Mouse (Mus musculus): ENCODE results near the gene C1qtnf12. TPM values are rescaled to one million over a fixed set of nuclear protein-coding genes. Genes with fewer than 3 reads are reported as not detected.

C1qtnf12 gene
- polyA plus RNA-seq (2014; fragmentation: Nextera tagmentation; extraction: Ambion mirVana) = 35.9 and 43.5 TPM in 2 replicates

- under 1% methylated on average over 39 of the region's 42 CpGs for WGBS
- H3K4me2 ChIP-seq = peak within 1 kb of the TSS; percentile 97
- H3K4me1 ChIP-seq (ENCODE audit: insufficient read depth) = peaks cover 7% of the 10 kb centered on the region; the same call in 1 of the 2 replicates
- H3K9ac ChIP-seq = peak within 1 kb of the TSS; percentile 77
- peak within 1 kb of the TSS; percentile 48 for H3K27ac ChIP-seq (ENCODE audit: low read depth)
- H3K4me3 ChIP-seq (ENCODE audit: low read depth, low read length) = peak within 1 kb of the TSS; percentile 62
- H3K36me3 ChIP-seq (ENCODE audit: insufficient read depth) = peaks cover 52% of the 10 kb centered on the region
- TF ChIP-seq CTCF (IDR thresholded peaks at IDR 0.05; ENCODE audit: low read depth) = 0 out of 2 replicates have a peak, but pooled peaks have one; percentile 8
- H3K9me3 ChIP-seq (ENCODE audit: low read depth, low read length) = no peaks in the 10 kb centered on the region
- ATAC-seq (ENCODE audit: insufficient read depth) = peak; percentile 88
- DNase-seq = peak; percentile 71
- no peaks in the 10 kb centered on the region for H3K27me3 ChIP-seq (ENCODE audit: insufficient read depth, low read length)
Measured at GRCm38 (mm10) chr4:155962167-155962971, at the start of gene C1qtnf12. TSS of gene C1qtnf12 (plus strand) at chr4:155962318.

- Histone ChIP-seq H3K9ac (no peak overlapping the region), H3K27ac (ENCODE audit: low read depth) (no peak overlapping the region), H3K27me3 (ENCODE audit: insufficient read depth, low read length) (no peaks in the 10 kb centered on the region), H3K4me3 (ENCODE audit: low read depth, low read length) (no peak overlapping the region), H3K36me3 (ENCODE audit: insufficient read depth) (no peaks in the 10 kb centered on the region), H3K4me1 (ENCODE audit: insufficient read depth) (no peaks in the 10 kb centered on the region), H3K4me2 (no peak overlapping the region), H3K9me3 (ENCODE audit: low read depth, low read length) (no peaks in the 10 kb centered on the region)
- ATAC-seq (ENCODE audit: insufficient read depth) (no peak), DNase-seq (no peak)
- WGBS = 70% methylated on average over 1 of the region's 1 CpGs
- TF ChIP-seq CTCF (IDR thresholded peaks at IDR 0.05; ENCODE audit: low read depth) = no peak
Measured at GRCm38 (mm10) chr4:155932031-155932430, 30.1 kb upstream of the C1qtnf12 start.

- H3K27me3 ChIP-seq (ENCODE audit: insufficient read depth, low read length) = no peaks in the 10 kb centered on the region
- no peak for TF ChIP-seq CTCF (IDR thresholded peaks at IDR 0.05; ENCODE audit: low read depth)
- peak overlapping the region; percentile 91 for H3K9ac ChIP-seq
- H3K36me3 ChIP-seq (ENCODE audit: insufficient read depth) = peaks cover 14% of the 10 kb centered on the region; the same call in 1 of the 2 replicates
- H3K9me3 ChIP-seq (ENCODE audit: low read depth, low read length) = no peaks in the 10 kb centered on the region
- peaks cover 9% of the 10 kb centered on the region for H3K4me1 ChIP-seq (ENCODE audit: insufficient read depth)
- H3K4me3 ChIP-seq (ENCODE audit: low read depth, low read length) = peak overlapping the region; percentile 93
- DNase-seq = peak; percentile 43
- peak overlapping the region; percentile 94 for H3K4me2 ChIP-seq
- ATAC-seq (ENCODE audit: insufficient read depth) = peak; percentile 19
- peak overlapping the region; percentile 83; the same call in 1 of the 2 replicates for H3K27ac ChIP-seq (ENCODE audit: low read depth)
- WGBS = under 1% methylated on average over 17 of the region's 17 CpGs
Measured at GRCm38 (mm10) chr4:155943049-155943452, 19.1 kb upstream of the C1qtnf12 start.

GRCm38 (mm10) chr4:155943534-155944249 is 18.4 kb upstream of the C1qtnf12 start, which contains the start of gene Ube2j2:
TSS of gene Ube2j2 (plus strand) at chr4:155943831.
- Histone ChIP-seq H3K9ac (peak within 1 kb of the TSS; percentile 91), H3K36me3 (ENCODE audit: insufficient read depth) (peaks cover 19% of the 10 kb centered on the region), H3K9me3 (ENCODE audit: low read depth, low read length) (no peaks in the 10 kb centered on the region), H3K27ac (ENCODE audit: low read depth) (peak within 1 kb of the TSS; percentile 83; the same call in 1 of the 2 replicates), H3K4me1 (ENCODE audit: insufficient read depth) (peaks cover 9% of the 10 kb centered on the region), H3K4me3 (ENCODE audit: low read depth, low read length) (peak within 1 kb of the TSS; percentile 93), H3K27me3 (ENCODE audit: insufficient read depth, low read length) (no peaks in the 10 kb centered on the region), H3K4me2 (peak within 1 kb of the TSS; percentile 94)
- ATAC-seq (ENCODE audit: insufficient read depth) = peak; percentile 99
- DNase-seq = peak; percentile 97
- TF ChIP-seq CTCF (IDR thresholded peaks at IDR 0.05; ENCODE audit: low read depth) = no peak
- WGBS = under 1% methylated on average over 84 of the region's 85 CpGs

GRCm38 (mm10) chr4:155944271-155944670 is 17.8 kb upstream of the C1qtnf12 start:
- peaks cover 9% of the 10 kb centered on the region for H3K4me1 ChIP-seq (ENCODE audit: insufficient read depth)
- DNase-seq (peak; percentile 36), ATAC-seq (ENCODE audit: insufficient read depth) (no peak)
- peak overlapping the region; percentile 91 for H3K9ac ChIP-seq
- no peak for TF ChIP-seq CTCF (IDR thresholded peaks at IDR 0.05; ENCODE audit: low read depth)
- no peaks in the 10 kb centered on the region for H3K9me3 ChIP-seq (ENCODE audit: low read depth, low read length)
- peaks cover 25% of the 10 kb centered on the region for H3K36me3 ChIP-seq (ENCODE audit: insufficient read depth)
- peak overlapping the region; percentile 94 for H3K4me2 ChIP-seq
- peak overlapping the region; percentile 93 for H3K4me3 ChIP-seq (ENCODE audit: low read depth, low read length)
- H3K27ac ChIP-seq (ENCODE audit: low read depth) = peak overlapping the region; percentile 18; the same call in 1 of the 2 replicates
- WGBS = under 1% methylated on average over 17 of the region's 17 CpGs
- no peaks in the 10 kb centered on the region for H3K27me3 ChIP-seq (ENCODE audit: insufficient read depth, low read length)

- no peak overlapping the region for H3K27ac ChIP-seq (ENCODE audit: low read depth)
- TF ChIP-seq CTCF (IDR thresholded peaks at IDR 0.05; ENCODE audit: low read depth) = no peak
- ATAC-seq (ENCODE audit: insufficient read depth) = no peak
- peaks cover 9% of the 10 kb centered on the region for H3K4me1 ChIP-seq (ENCODE audit: insufficient read depth)
- DNase-seq = no peak
- no peak overlapping the region for H3K9ac ChIP-seq
- H3K9me3 ChIP-seq (ENCODE audit: low read depth, low read length) = no peaks in the 10 kb centered on the region
- H3K36me3 ChIP-seq (ENCODE audit: insufficient read depth) = peaks cover 53% of the 10 kb centered on the region
- no peak overlapping the region for H3K4me2 ChIP-seq
- no peaks in the 10 kb centered on the region for H3K27me3 ChIP-seq (ENCODE audit: insufficient read depth, low read length)
- no peak overlapping the region for H3K4me3 ChIP-seq (ENCODE audit: low read depth, low read length)
Measured at GRCm38 (mm10) chr4:155947094-155947493, 15.0 kb upstream of the C1qtnf12 start.

GRCm38 (mm10) chr4:155955491-155955890 is 6.6 kb upstream of the C1qtnf12 start:
- Histone ChIP-seq H3K9ac (no peak overlapping the region), H3K27me3 (ENCODE audit: insufficient read depth, low read length) (no peaks in the 10 kb centered on the region), H3K36me3 (ENCODE audit: insufficient read depth) (peaks cover 82% of the 10 kb centered on the region), H3K4me3 (ENCODE audit: low read depth, low read length) (no peak overlapping the region), H3K4me2 (no peak overlapping the region), H3K27ac (ENCODE audit: low read depth) (no peak overlapping the region), H3K9me3 (ENCODE audit: low read depth, low read length) (no peaks in the 10 kb centered on the region), H3K4me1 (ENCODE audit: insufficient read depth) (no peaks in the 10 kb centered on the region)
- no peak for TF ChIP-seq CTCF (IDR thresholded peaks at IDR 0.05; ENCODE audit: low read depth)
- ATAC-seq (ENCODE audit: insufficient read depth) (no peak), DNase-seq (no peak)
- WGBS = 94% methylated on average over 6 of the region's 6 CpGs

Measured in lung, embryonic 14.5 days (tissue).